Mouse (Mus musculus) midbrain, embryonic 14.5 days (tissue): Measurements from ENCODE around the gene Actl6b. TPM values are rescaled to one million over a fixed set of nuclear protein-coding genes. Genes with fewer than 3 reads are reported as not detected.

ENCODE experiments used
- ATAC-seq: fragments of 200-750 bp; cut with Nextera tagmentation; 2 replicates; pipeline ENCODE4 v1.8.0; 2017; ENCODE audit warnings: moderate number of reproducible peaks, moderate library complexity; ENCODE audit not compliant: low FRiP score, low TSS enrichment
- DNase-seq: peaks from one replicate; pipeline ENCODE4 v3.0.0-alpha.2; 2015
- H3K27ac ChIP-seq: fragments of 300-500 bp; sonication (generic); replicated peaks from 2 replicates; pipeline ENCODE4 v1.5.1; 2014; ENCODE audit warnings: mild to moderate bottlenecking, low read depth, low read length, moderate library complexity
- H3K27me3 ChIP-seq: fragments of 300-500 bp; sonication (generic); 2 replicates; pipeline ENCODE4 v1.6.1; 2014; ENCODE audit warnings: low read length, control low read depth, mixed read lengths; ENCODE audit not compliant: control insufficient read depth, insufficient read depth
- H3K36me3 ChIP-seq: fragments of 300-500 bp; sonication (generic); 2 replicates; pipeline ENCODE4 v1.6.1; 2014; ENCODE audit warnings: low read length, control low read depth; ENCODE audit not compliant: control insufficient read depth, insufficient read depth
- H3K4me1 ChIP-seq: fragments of 300-500 bp; sonication (generic); 2 replicates; pipeline ENCODE4 v1.6.1; 2014; ENCODE audit warnings: mild to moderate bottlenecking, antibody characterized with exemption, low read length, control low read depth; ENCODE audit not compliant: control insufficient read depth, insufficient read depth
- H3K4me2 ChIP-seq: fragments of 300-500 bp; sonication (generic); 2 replicates; pipeline ENCODE4 v1.6.1; 2014; ENCODE audit warnings: mild to moderate bottlenecking, low read length, moderate library complexity
- H3K4me3 ChIP-seq: fragments of 300-500 bp; sonication (generic); replicated peaks from 2 replicates; pipeline ENCODE4 v1.5.1; 2014; ENCODE audit warnings: low read depth, low read length
- H3K9ac ChIP-seq: fragments of 300-500 bp; sonication (generic); replicated peaks from 2 replicates; pipeline ENCODE4 v1.6.1; 2014; ENCODE audit warnings: mild to moderate bottlenecking, low read length, moderate library complexity
- H3K9me3 ChIP-seq: fragments of 300-500 bp; sonication (generic); 2 replicates; pipeline ENCODE4 v1.6.1; 2016; ENCODE audit warnings: low read length, control low read depth, mixed read lengths; ENCODE audit not compliant: control insufficient read depth
- WGBS: fragments of 180-500 bp; shearing (Covaris S2); extraction: QIAGEN DNeasy Blood & Tissue Kit; methylation state at CpG from one replicate; pipeline ENCODE4 v1.1.7; 2014; 5-methylcytosine and 5-hydroxymethylcytosine counted together
- polyA plus RNA-seq: library from polyadenylated mRNA; unstranded; fragments of >200 nt; fragmentation: Nextera tagmentation; extraction: Ambion mirVana; gene quantifications from 2 replicates; pipeline ENCODE4 v1.2.1, GENCODE M21; 2014

Actl6b gene
- polyA plus RNA-seq, 1 experiment from 2014 or later, result 234 TPM

- Histone ChIP-seq H3K4me1 (peaks cover 11% of the 10 kb centered on the region), H3K27me3 (no peaks in the 10 kb centered on the region), H3K27ac (peak overlapping the region; percentile 72), H3K4me3 (no peak overlapping the region), H3K9me3 (no peaks in the 10 kb centered on the region), H3K9ac (no peak overlapping the region; the same call in 1 of the 2 replicates), H3K4me2 (no peak overlapping the region), H3K36me3 (peaks cover 88% of the 10 kb centered on the region)
- DNase-seq (peak; percentile 62), ATAC-seq (no peak)
- WGBS, result 35% methylated on average over 16 of the region's 16 CpGs
These were observed 27.0 kb upstream of the Actl6b start for GRCm38 (mm10) chr5:137526192-137526936.

- ATAC-seq (no peak), DNase-seq (no peak)
- Histone ChIP-seq H3K27me3 (no peaks in the 10 kb centered on the region), H3K9me3 (no peaks in the 10 kb centered on the region), H3K4me3 (no peak overlapping the region), H3K4me2 (no peak overlapping the region), H3K4me1 (peaks cover 11% of the 10 kb centered on the region), H3K36me3 (peaks cover 78% of the 10 kb centered on the region), H3K27ac (peak overlapping the region; percentile 55), H3K9ac (no peak overlapping the region)
- 71% methylated on average over 1 of the region's 1 CpGs for WGBS
These were observed 25.9 kb upstream of the Actl6b start for GRCm38 (mm10) chr5:137527413-137527812.

- Histone ChIP-seq H3K9ac (0 out of 2 replicates have a peak overlapping the region, but pooled peaks have one; percentile 6), H3K27me3 (no peaks in the 10 kb centered on the region), H3K36me3 (peaks cover 68% of the 10 kb centered on the region), H3K4me3 (no peak overlapping the region), H3K9me3 (no peaks in the 10 kb centered on the region), H3K4me2 (no peak overlapping the region), H3K4me1 (peaks cover 11% of the 10 kb centered on the region), H3K27ac (no peak overlapping the region)
- ATAC-seq (no peak), DNase-seq (no peak)
- 83% methylated on average over 22 of the region's 22 CpGs for whole genome bisulfite sequencing
These were observed 24.9 kb upstream of the Actl6b start for GRCm38 (mm10) chr5:137528247-137528968.

- Histone ChIP-seq H3K4me3 (peak overlapping the region; percentile 92), H3K36me3 (peaks cover 58% of the 10 kb centered on the region), H3K9ac (peak overlapping the region; percentile 97; the same call in 1 of the 2 replicates), H3K4me1 (peaks cover 11% of the 10 kb centered on the region), H3K27me3 (no peaks in the 10 kb centered on the region), H3K9me3 (no peaks in the 10 kb centered on the region), H3K27ac (no peak overlapping the region; the same call in 1 of the 2 replicates), H3K4me2 (peak overlapping the region; percentile 92)
- WGBS, result 66% methylated on average over 15 of the region's 15 CpGs
- no peak for ATAC-seq
- no peak for DNase-seq
These were observed 23.9 kb upstream of the Actl6b start for GRCm38 (mm10) chr5:137529221-137529995.

GRCm38 (mm10) chr5:137530075-137530474 is 23.2 kb upstream of the Actl6b start:
- DNase-seq, result no peak
- WGBS, result 61% methylated on average over 8 of the region's 8 CpGs
- peaks cover 11% of the 10 kb centered on the region for H3K4me1 ChIP-seq

GRCm38 (mm10) chr5:137530588-137531413 is 22.5 kb upstream of the Actl6b start:
- ATAC-seq, result peak; percentile 78
- WGBS, result under 1% methylated on average over 45 of the region's 46 CpGs
- H3K9ac ChIP-seq, result peak overlapping the region; percentile 97

More at GRCm38 (mm10) chr5:137530075-137530474, 23.2 kb upstream of the Actl6b start:
- Histone ChIP-seq H3K27ac (peak overlapping the region; percentile 98), H3K36me3 (peaks cover 51% of the 10 kb centered on the region), H3K4me3 (peak overlapping the region; percentile 92), H3K9ac (peak overlapping the region; percentile 97), H3K9me3 (no peaks in the 10 kb centered on the region), H3K27me3 (no peaks in the 10 kb centered on the region), H3K4me2 (peak overlapping the region; percentile 92)
- no peak for ATAC-seq

GRCm38 (mm10) chr5:137531414-137532130 is 21.7 kb upstream of the Actl6b start:
- H3K27me3 ChIP-seq, result no peaks in the 10 kb centered on the region

More at GRCm38 (mm10) chr5:137530588-137531413, 22.5 kb upstream of the Actl6b start:
- Histone ChIP-seq H3K27me3 (no peaks in the 10 kb centered on the region), H3K4me1 (peaks cover 11% of the 10 kb centered on the region), H3K9me3 (no peaks in the 10 kb centered on the region), H3K4me3 (peak overlapping the region; percentile 92), H3K36me3 (peaks cover 44% of the 10 kb centered on the region), H3K27ac (peak overlapping the region; percentile 98), H3K4me2 (peak overlapping the region; percentile 92)
- peak; percentile 95 for DNase-seq

More at GRCm38 (mm10) chr5:137531414-137532130, 21.7 kb upstream of the Actl6b start:
- ATAC-seq (peak; percentile 31), DNase-seq (no peak)
- H3K4me3 ChIP-seq, result peak overlapping the region; percentile 92
- H3K27ac ChIP-seq, result peak overlapping the region; percentile 98
- 0% methylated on average over 45 of the region's 51 CpGs for WGBS
- peak overlapping the region; percentile 97 for H3K9ac ChIP-seq
- peaks cover 37% of the 10 kb centered on the region for H3K36me3 ChIP-seq
- H3K4me1 ChIP-seq, result peaks cover 11% of the 10 kb centered on the region
- no peaks in the 10 kb centered on the region for H3K9me3 ChIP-seq
- H3K4me2 ChIP-seq, result peak overlapping the region; percentile 92
